Mouse (Mus musculus) myocyte (in vitro differentiated cells): ENCODE data around the gene Ncan.

Source experiments
- CEBPB ChIP-seq: IDR thresholded peaks from 2 replicates; pipeline ENCODE4 v1.6.1; 2011; ENCODE audit warnings: mild to moderate bottlenecking, moderate library complexity; ENCODE audit not compliant: poor library complexity, insufficient read depth, severe bottlenecking
- E2F4 ChIP-seq: IDR thresholded peaks from one replicate; pipeline ENCODE4 v1.6.1; 2011; ENCODE audit warnings: mild to moderate bottlenecking, control low read depth, moderate library complexity; ENCODE audit not compliant: insufficient read depth
- MAX ChIP-seq: IDR thresholded peaks from one replicate; pipeline ENCODE4 v1.6.1; 2011; ENCODE audit warnings: low read depth, mild to moderate bottlenecking, control low read depth
- POLR2A ChIP-seq: IDR thresholded peaks from one replicate; pipeline ENCODE4 v1.6.1; 2011; ENCODE audit warnings: low read depth, mild to moderate bottlenecking, control low read depth, moderate library complexity; ENCODE audit not compliant: insufficient read length
- POLR2AphosphoS2 ChIP-seq: IDR thresholded peaks from one replicate; pipeline ENCODE4 v1.6.1; 2011; ENCODE audit warnings: low read depth, control low read depth; ENCODE audit not compliant: insufficient read length
- USF1 ChIP-seq: IDR thresholded peaks from one replicate; pipeline ENCODE4 v1.6.1; 2011; ENCODE audit warnings: low read depth, mild to moderate bottlenecking, control low read depth, moderate library complexity

DNA sequence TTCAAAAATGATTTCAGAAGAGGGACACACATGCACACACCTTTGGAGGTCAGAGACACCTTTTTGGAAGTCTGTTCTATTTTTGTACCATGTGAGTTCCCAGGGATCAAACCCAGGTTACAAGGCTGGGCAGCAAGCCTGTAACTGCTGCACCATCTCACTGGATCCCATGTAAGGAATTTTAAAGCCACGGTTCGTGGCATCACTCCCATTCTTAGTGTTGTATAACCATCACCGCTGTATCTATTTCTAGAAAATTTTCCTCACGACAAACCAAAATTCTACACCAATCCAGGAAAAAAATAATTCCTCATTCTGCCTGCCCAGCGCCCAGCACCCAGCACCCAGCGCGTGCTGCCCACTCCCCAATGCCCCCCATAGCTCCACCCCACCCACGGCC, 21.4 kb downstream of the Ncan start:
- no peak for TF ChIP-seq POLR2A
- TF ChIP-seq CEBPB: no peak
- TF ChIP-seq MAX: no peak
- no peak for TF ChIP-seq USF1
- no peak for TF ChIP-seq POLR2AphosphoS2
- TF ChIP-seq E2F4: no peak
